In the genomic region with DNA sequence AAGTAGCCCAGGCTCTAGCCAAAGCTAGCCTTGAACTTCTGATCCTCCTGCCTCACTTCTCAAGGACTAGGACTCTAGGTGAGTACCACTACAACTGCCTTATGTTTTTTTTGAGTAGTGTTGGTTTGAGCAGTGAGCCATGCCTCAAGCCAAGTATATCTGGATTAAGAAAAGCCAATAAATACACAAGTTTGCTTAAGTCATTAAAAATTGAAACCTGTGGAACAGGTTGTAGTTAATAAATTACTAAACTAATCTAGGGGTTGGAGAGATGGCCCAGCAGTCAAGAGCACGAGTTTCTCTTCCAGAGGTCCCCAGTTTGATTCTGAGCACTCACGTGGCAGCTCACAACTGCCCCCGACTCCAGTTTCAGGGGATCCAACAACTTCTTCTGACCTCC, we compare ENCODE assay signal across 18 mouse cellular contexts. TPM values are rescaled to one million over a fixed set of nuclear protein-coding genes. Genes with fewer than 3 reads are reported as not detected.
DNase-seq lines count a peak whose midpoint lies in the region; ATAC-seq and TF ChIP-seq lines count a peak whose summit lies in the region.
"Had no signal": no experiment of that assay in that cellular context is flagged by ENCODE, and none has a peak within 500 bp of the region (broad histone marks: within the 10 kb centered on the region; RNA-seq: fewer than 3 reads in every experiment).

No protein-coding gene starts in this region.

- no peak for TF ChIP-seq POLR2A in small intestine, adult 2 months (IDR thresholded peaks at IDR 0.05; ENCODE audit: low read depth, low read length)
- no peak for TF ChIP-seq POLR2A in heart, adult 2 months (IDR thresholded peaks at IDR 0.05; ENCODE audit: insufficient read depth, low read depth, low read length)

- no peaks in the 10 kb centered on the region for H3K79me2 ChIP-seq in heart, adult 2 months (replicated peaks; ENCODE audit: control insufficient read depth, insufficient read depth, low read length)

- no peak overlapping the region for H3K4me3 ChIP-seq in lung, embryonic 14.5 days (ENCODE audit: low read depth, low read length)
- H3K4me3 ChIP-seq in intestine, embryonic 15.5 days (replicated peaks), result no peak overlapping the region
- H3K4me3 ChIP-seq in kidney, embryonic 15.5 days (replicated peaks), result no peak overlapping the region
- H3K4me3 ChIP-seq in small intestine, adult 2 months (ENCODE audit: low read depth, low read length), result no peak overlapping the region
- H3K4me3 ChIP-seq in embryonic facial prominence, embryonic 10.5 days, result no peak overlapping the region
- H3K4me3 ChIP-seq in heart, adult 2 months, result no peak overlapping the region
- H3K4me3 ChIP-seq: forebrain, embryonic 13.5 days; hindbrain, embryonic 15.5 days; lung, embryonic 15.5 days had no signal

- no peak for ATAC-seq in lung, embryonic 14.5 days (ENCODE audit: insufficient read depth)
- ATAC-seq in intestine, embryonic 15.5 days, result peak; percentile 86
- peak; percentile 70; the same call in 1 of the 2 replicates for ATAC-seq in kidney, embryonic 15.5 days (replicated peaks; ENCODE audit: low FRiP score)
- ATAC-seq: forebrain, embryonic 13.5 days had no signal

- WGBS in lung, embryonic 14.5 days, result 56% methylated on average over 3 of the region's 3 CpGs
- WGBS in intestine, embryonic 15.5 days, result 46% methylated on average over 3 of the region's 3 CpGs
- WGBS in kidney, embryonic 15.5 days, result 57% methylated on average over 3 of the region's 3 CpGs
- 29% methylated on average over 3 of the region's 3 CpGs for WGBS in small intestine, adult 2 months
- 90% methylated on average over 3 of the region's 3 CpGs for WGBS in embryonic facial prominence, embryonic 10.5 days
- 91% methylated on average over 3 of the region's 3 CpGs for whole genome bisulfite sequencing in heart, adult 2 months

- TF ChIP-seq EP300 in heart, adult 2 months (IDR thresholded peaks at IDR 0.05; ENCODE audit: insufficient read depth, low read depth, low read length), result no peak

- no peak overlapping the region for H3K4me2 ChIP-seq in lung, embryonic 14.5 days
- no peak overlapping the region for H3K4me2 ChIP-seq in intestine, embryonic 15.5 days (replicated peaks)
- H3K4me2 ChIP-seq in kidney, embryonic 15.5 days, result no peak overlapping the region
- H3K4me2 ChIP-seq: forebrain, embryonic 13.5 days; hindbrain, embryonic 15.5 days; lung, embryonic 15.5 days had no signal

- no peaks in the 10 kb centered on the region for H3K4me1 ChIP-seq in lung, embryonic 14.5 days (ENCODE audit: insufficient read depth)
- no peaks in the 10 kb centered on the region for H3K4me1 ChIP-seq in intestine, embryonic 15.5 days (replicated peaks)
- H3K4me1 ChIP-seq in kidney, embryonic 15.5 days, result 0 out of 2 replicates have a peak, but pooled peaks cover 3% of the 10 kb centered on the region
- H3K4me1 ChIP-seq in small intestine, adult 2 months (ENCODE audit: control insufficient read depth, insufficient read depth, insufficient read length, low read length), result peaks cover 9% of the 10 kb centered on the region; the same call in 1 of the 2 replicates
- H3K4me1 ChIP-seq in embryonic facial prominence, embryonic 10.5 days, result no peaks in the 10 kb centered on the region
- H3K4me1 ChIP-seq in heart, adult 2 months (ENCODE audit: control insufficient read depth, insufficient read depth, low read length), result no peaks in the 10 kb centered on the region
- H3K4me1 ChIP-seq: forebrain, embryonic 13.5 days; hindbrain, embryonic 15.5 days; lung, embryonic 15.5 days had no signal

- H3K9ac ChIP-seq in lung, embryonic 14.5 days, result no peak overlapping the region
- H3K9ac ChIP-seq in intestine, embryonic 15.5 days, result no peak overlapping the region
- H3K9ac ChIP-seq in kidney, embryonic 15.5 days, result no peak overlapping the region
- H3K9ac ChIP-seq in heart, adult 2 months (ENCODE audit: low read depth, low read length), result no peak overlapping the region
- H3K9ac ChIP-seq: forebrain, embryonic 13.5 days; hindbrain, embryonic 15.5 days; lung, embryonic 15.5 days had no signal

- no peaks in the 10 kb centered on the region for H3K9me3 ChIP-seq in lung, embryonic 14.5 days (ENCODE audit: low read depth, low read length)
- no peaks in the 10 kb centered on the region for H3K9me3 ChIP-seq in intestine, embryonic 15.5 days
- H3K9me3 ChIP-seq in kidney, embryonic 15.5 days (replicated peaks), result 0 out of 2 replicates have a peak, but pooled peaks cover 3% of the 10 kb centered on the region
- H3K9me3 ChIP-seq in embryonic facial prominence, embryonic 10.5 days, result no peaks in the 10 kb centered on the region
- H3K9me3 ChIP-seq: forebrain, embryonic 13.5 days; hindbrain, embryonic 15.5 days; lung, embryonic 15.5 days had no signal

- no peaks in the 10 kb centered on the region for H3K27me3 ChIP-seq in lung, embryonic 14.5 days (ENCODE audit: insufficient read depth, low read length)
- no peaks in the 10 kb centered on the region for H3K27me3 ChIP-seq in intestine, embryonic 15.5 days (replicated peaks)
- H3K27me3 ChIP-seq in kidney, embryonic 15.5 days, result no peaks in the 10 kb centered on the region
- H3K27me3 ChIP-seq in small intestine, adult 2 months (ENCODE audit: control insufficient read depth, insufficient read depth, low read length), result no peaks in the 10 kb centered on the region
- H3K27me3 ChIP-seq in embryonic facial prominence, embryonic 10.5 days (replicated peaks; ENCODE audit: low read depth, poor library complexity, severe bottlenecking), result no peaks in the 10 kb centered on the region
- no peaks in the 10 kb centered on the region for H3K27me3 ChIP-seq in heart, adult 2 months (ENCODE audit: control insufficient read depth, insufficient read depth, low read length)
- H3K27me3 ChIP-seq: CH12.LX; forebrain, embryonic 13.5 days; hindbrain, embryonic 15.5 days; lung, embryonic 15.5 days had no signal

- no peaks in the 10 kb centered on the region for H3K36me3 ChIP-seq in lung, embryonic 14.5 days (ENCODE audit: insufficient read depth)
- no peaks in the 10 kb centered on the region for H3K36me3 ChIP-seq in intestine, embryonic 15.5 days
- H3K36me3 ChIP-seq in kidney, embryonic 15.5 days, result no peaks in the 10 kb centered on the region
- no peaks in the 10 kb centered on the region for H3K36me3 ChIP-seq in small intestine, adult 2 months (ENCODE audit: control insufficient read depth, insufficient read depth, low read length)
- no peaks in the 10 kb centered on the region for H3K36me3 ChIP-seq in embryonic facial prominence, embryonic 10.5 days (replicated peaks)
- no peaks in the 10 kb centered on the region for H3K36me3 ChIP-seq in heart, adult 2 months (ENCODE audit: control insufficient read depth, insufficient read depth, low read length)
- H3K36me3 ChIP-seq: hindbrain, embryonic 15.5 days; lung, embryonic 15.5 days had no signal

- intact Hi-C loops in heart, adult 2 months (cut with DNase I), result no loop called here

- DNase-seq in lung, embryonic 14.5 days, result peak; percentile 52
- no peak for DNase-seq in lung, postnatal 4 days
- DNase-seq in embryonic facial prominence, embryonic 10.5 days (ENCODE audit: low spot score), result no peak
- no peak for DNase-seq in heart, adult 2 months
- DNase-seq in urinary bladder, postnatal 4 days (ENCODE audit: low spot score in 2 of 2), result no peak
- DNase-seq: cerebellum, adult 8-10 months; heart, postnatal 4 days; layer of hippocampus, postnatal 36 days; left cerebral cortex, postnatal 4 days; liver; thymus, postnatal 25 days had no signal

- TF ChIP-seq CTCF in lung, embryonic 14.5 days (IDR thresholded peaks at IDR 0.05; ENCODE audit: low read depth), result no peak
- no peak for TF ChIP-seq CTCF in small intestine, adult 2 months (IDR thresholded peaks at IDR 0.05; ENCODE audit: extremely low read depth, insufficient read length, insufficient replicate concordance, low read depth, low read length)
- TF ChIP-seq CTCF in heart, adult 2 months (IDR thresholded peaks at IDR 0.05), result no peak

- no peak overlapping the region for H3K27ac ChIP-seq in lung, embryonic 14.5 days (ENCODE audit: low read depth)
- no peak overlapping the region for H3K27ac ChIP-seq in intestine, embryonic 15.5 days
- peak overlapping the region; percentile 57 for H3K27ac ChIP-seq in kidney, embryonic 15.5 days
- H3K27ac ChIP-seq in small intestine, adult 2 months (ENCODE audit: insufficient read depth, low read depth, low read length), result peak overlapping the region; percentile 38
- H3K27ac ChIP-seq in embryonic facial prominence, embryonic 10.5 days (replicated peaks), result no peak overlapping the region
- H3K27ac ChIP-seq in heart, adult 2 months, result no peak overlapping the region
- H3K27ac ChIP-seq: forebrain, embryonic 13.5 days; hindbrain, embryonic 15.5 days; lung, embryonic 15.5 days had no signal

RNA-seq across cellular contexts. Expression of a gene that starts 20.9 kb away (rescaled TPM):
- 77.3 and 78.4 TPM in 2 replicates for polyA plus RNA-seq in lung, embryonic 14.5 days (2014; fragmentation: Nextera tagmentation; extraction: Ambion mirVana)
- 41.6 and 42.2 TPM in 2 replicates for polyA plus RNA-seq in intestine, embryonic 15.5 days (2015; fragmentation: Nextera tagmentation; extraction: Ambion mirVana)
- polyA plus RNA-seq in kidney, embryonic 15.5 days (2015; fragmentation: Nextera tagmentation; extraction: Ambion mirVana), result 55.4 and 60.1 TPM in 2 replicates
- 6.9 and 14.9 TPM in 2 replicates for polyA plus RNA-seq in small intestine, adult 2 months (2012; rRNA removed)
- polyA plus RNA-seq in embryonic facial prominence, embryonic 10.5 days (2016; fragmentation: Nextera tagmentation; extraction: Ambion mirVana), result 81.8 and 82.1 TPM in 2 replicates
- 10 to 100 TPM in 1 of 2 experiments, 1 to 10 TPM in 1; 8.8 to 11.0 TPM for total RNA-seq in heart, adult 2 months (2021)
- 10.5 and 14.9 TPM in 2 replicates for polyA plus RNA-seq in heart, adult 2 months (2012; rRNA removed)

RNA-seq across cellular contexts. Expression of a gene that starts 52.2 kb away (rescaled TPM):
- polyA plus RNA-seq in lung, embryonic 14.5 days (2014; fragmentation: Nextera tagmentation; extraction: Ambion mirVana), result 11.3 and 12.3 TPM in 2 replicates
- polyA plus RNA-seq in intestine, embryonic 15.5 days (2015; fragmentation: Nextera tagmentation; extraction: Ambion mirVana), result 14.4 and 14.6 TPM in 2 replicates
- polyA plus RNA-seq in kidney, embryonic 15.5 days (2015; fragmentation: Nextera tagmentation; extraction: Ambion mirVana), result 13.4 and 14.1 TPM in 2 replicates
- polyA plus RNA-seq in small intestine, adult 2 months (2012; rRNA removed), result 1.1 and 3.3 TPM in 2 replicates
- 12.7 and 15.0 TPM in 2 replicates for polyA plus RNA-seq in embryonic facial prominence, embryonic 10.5 days (2016; fragmentation: Nextera tagmentation; extraction: Ambion mirVana)
- 1 to 10 TPM; 6.3 to 6.7 TPM for total RNA-seq in heart, adult 2 months (2021)
- 1.8 and 3.8 TPM in 2 replicates for polyA plus RNA-seq in heart, adult 2 months (2012; rRNA removed)
- total RNA-seq: CH12.LX had no signal

Comparison
In these comparisons a context has a peak if more than half of its experiments do, and no peak if none do; other contexts are left out.
1. H3K27ac ChIP-seq: peak in kidney, embryonic 15.5 days (single experiment) and small intestine, adult 2 months (single experiment); none in lung, embryonic 14.5 days (single experiment), intestine, embryonic 15.5 days (single experiment), embryonic facial prominence, embryonic 10.5 days (single experiment) and heart, adult 2 months (single experiment).